Mouse (Mus musculus): ENCODE results near the gene Mdm4.
A peak's percentile ranks its signal among the peaks of the same experiment; 100 is the strongest.

The Mdm4 gene

DNA sequence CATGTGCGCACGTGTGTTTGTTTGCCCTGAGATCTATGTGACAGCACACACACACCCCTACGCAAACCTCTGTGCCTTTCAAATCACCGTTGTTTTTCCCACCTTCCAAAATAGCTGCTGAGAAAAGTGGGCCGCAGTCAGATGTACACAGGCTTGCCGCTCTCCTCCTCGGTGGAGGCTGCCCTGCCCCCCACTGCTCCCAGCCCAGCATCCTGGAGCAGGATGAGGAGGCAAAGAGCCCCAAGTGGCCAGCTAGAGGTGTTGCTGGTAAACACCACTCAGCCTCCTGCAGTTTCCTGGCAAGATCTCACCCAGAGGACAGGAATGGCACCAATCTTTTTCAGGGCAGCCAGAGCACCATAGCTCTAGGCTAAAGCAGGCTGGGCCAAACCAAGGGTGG lies 95.5 kb downstream of the Mdm4 start:
- peak; percentile 61 for DNase-seq

DNA sequence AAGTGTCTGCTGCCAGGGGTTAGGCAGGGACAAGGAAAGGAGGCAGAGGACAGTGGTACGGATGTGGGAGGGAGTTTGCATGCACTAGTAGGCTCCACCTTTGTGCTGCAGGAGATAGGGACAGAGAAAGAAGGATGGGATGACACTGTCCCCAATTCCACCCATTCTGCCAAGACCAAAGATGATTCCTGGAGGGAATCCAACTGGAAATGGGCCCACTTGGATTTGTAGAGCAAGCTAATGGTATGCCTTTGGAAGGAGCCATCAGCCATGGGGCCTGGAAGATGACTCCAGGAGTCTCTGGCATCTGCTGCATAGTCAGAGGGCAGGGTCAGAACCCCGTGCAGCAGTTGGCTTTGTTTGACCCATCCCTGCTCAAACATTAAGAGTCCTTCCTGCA lies 97.9 kb downstream of the Mdm4 start:
- no peak for DNase-seq

DNA sequence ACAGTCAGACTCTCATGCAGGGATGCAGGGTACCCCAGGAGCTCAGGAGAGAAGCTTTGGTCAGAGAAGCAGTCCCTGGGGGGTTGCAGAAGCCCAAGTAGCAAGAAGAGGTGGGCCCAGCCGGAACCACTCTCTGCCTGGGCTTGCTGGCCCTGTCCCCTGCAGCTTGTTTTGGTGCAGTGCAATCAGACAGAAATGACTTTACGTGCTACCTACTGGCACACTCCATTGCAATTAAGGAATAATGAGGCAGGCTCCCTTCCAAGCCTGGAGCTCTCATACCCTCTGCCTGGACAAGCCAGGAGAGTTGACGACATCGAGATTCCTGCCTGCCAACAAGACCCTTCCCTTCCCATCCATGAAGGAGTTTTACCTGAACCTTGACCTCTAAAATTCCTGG lies 100.1 kb downstream of the Mdm4 start:
- no peak for DNase-seq

DNA sequence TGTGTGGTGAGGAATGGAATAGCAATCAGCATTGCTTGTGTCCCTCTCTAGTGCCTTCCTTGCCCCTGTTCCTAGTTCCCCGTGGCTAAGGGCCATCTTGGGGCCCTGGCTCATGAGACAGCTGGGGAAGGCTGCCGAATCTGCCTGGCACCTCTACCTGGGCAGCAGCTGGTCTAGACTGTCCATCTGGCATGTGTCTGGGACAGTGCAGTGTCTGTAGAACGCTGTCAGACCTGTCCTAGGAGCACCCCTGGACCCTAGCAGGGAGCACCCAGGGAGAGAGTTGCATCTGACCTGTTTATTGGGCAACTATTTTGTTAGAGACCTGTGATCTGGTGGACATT lies 101.5 kb downstream of the Mdm4 start:
- DNase-seq: no peak

DNA sequence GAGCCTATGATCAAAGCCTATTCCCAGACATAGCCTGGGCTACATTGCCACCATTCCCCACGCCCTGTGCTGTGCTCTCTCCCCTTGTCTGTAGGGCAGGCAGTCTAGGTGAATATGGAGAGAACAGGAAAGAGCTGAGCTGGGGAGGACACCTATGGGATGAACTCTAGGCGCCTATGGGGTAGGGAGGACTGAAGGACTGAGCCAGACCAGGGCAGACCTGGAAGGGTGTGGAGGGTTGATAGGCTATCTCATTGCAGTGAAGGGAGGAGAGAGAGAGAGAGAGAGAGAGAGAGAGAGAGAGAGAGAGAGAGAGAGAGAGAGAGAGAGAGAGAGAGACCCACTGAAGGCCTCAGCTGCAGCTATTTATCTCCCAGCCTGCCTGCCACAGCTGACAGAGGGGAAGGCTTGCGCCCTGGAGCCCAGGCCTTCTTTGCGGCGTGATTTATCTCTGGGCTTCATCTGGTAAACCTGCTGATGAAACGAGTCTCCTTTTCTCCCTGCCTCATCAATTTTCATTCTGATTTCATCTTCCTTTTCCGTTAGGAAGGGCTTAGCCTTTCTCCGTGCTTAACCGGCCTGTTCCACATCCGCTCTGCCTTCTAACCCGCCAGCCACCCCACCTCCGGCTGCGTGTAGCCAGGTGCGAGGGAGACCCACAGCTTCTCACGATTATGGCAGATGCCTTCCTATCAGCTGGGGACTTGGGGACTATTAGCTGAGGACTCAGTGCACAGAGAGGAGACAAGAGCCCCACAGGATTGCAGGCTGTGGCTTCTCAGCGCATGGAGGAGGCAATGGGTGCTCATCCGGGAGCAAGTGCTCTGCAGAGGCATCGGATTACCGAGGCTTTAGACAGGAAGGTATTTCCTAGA lies 102.1 kb downstream of the Mdm4 start:
- DNase-seq: no peak

DNA sequence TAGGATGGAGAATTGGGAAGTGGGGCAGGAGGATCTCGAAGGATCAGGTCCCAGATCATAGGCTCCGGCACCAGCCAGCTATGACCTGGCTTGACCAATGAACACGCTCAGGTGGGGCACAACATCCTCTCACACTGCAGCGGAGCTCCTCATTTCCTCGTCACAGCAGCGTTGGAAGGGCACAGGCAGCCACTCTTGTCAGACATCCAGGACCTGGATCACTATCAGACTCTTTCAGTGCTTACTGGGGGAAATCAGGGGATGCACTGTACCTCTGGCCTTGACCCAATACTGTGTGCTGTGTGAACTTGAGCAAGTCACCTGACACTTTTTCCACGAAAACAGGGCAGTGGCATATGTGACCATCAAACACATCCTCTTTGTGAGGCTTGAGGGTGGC lies 105.1 kb downstream of the Mdm4 start:
- DNase-seq: no peak

DNA sequence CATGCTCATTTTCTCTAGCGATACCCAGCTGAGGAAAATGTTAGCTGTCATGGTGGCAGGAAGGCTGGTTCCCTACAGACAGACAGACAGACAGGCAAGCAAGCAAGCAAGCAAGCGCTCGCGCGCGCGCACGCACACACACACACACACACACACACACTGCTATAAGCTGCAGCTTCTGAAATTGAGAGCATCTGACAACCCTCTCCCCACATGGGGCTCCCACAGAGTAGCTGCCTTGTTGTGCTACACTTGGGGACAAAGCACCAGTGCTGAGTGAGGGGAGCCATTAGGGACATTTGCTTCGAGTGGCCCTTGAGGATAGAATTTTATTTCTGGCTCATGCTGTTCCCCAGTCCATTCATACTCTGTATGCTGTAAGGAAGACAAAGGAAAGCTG lies 108.1 kb downstream of the Mdm4 start:
- DNase-seq: no peak

DNA sequence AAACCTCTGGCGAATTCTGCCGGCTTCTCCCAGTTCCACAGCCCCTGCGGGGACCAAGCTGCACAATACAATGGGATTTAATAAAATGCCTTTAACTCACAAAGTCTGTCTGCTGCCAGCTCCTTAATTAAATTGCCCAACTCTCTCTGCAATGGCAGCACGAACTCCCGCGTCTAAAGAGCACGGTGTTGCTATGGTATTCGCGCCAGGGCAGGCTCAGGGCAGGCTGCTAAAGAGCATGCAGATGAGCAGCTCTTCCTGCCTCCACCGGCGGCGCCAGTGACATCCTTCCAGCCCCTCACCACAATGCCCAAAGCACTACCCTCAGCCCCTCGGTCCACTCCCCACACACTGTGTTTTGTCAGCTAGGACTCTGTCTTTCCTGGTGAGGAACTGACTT lies 109.3 kb downstream of the Mdm4 start:
- no peak for DNase-seq

DNA sequence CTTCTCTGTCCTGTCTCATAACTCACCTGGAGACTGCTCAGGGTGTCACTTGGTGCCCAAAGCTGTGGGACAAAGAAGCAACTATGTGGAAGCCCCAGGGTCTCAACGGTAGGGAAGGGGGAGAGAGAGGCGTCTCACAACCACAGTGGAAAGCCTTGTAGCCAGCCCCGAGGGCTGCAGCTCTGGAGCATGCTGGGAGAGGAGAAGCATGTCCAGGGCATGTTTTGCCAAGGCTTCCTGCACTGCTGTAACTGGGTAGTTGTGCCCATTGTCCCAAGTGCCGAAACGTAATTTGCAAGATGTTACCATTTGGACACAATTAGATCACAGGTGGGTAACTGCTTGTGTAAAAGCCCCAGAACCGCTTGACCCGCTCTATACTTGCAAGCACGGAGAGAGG lies 111.1 kb downstream of the Mdm4 start:
- no peak for DNase-seq

DNA sequence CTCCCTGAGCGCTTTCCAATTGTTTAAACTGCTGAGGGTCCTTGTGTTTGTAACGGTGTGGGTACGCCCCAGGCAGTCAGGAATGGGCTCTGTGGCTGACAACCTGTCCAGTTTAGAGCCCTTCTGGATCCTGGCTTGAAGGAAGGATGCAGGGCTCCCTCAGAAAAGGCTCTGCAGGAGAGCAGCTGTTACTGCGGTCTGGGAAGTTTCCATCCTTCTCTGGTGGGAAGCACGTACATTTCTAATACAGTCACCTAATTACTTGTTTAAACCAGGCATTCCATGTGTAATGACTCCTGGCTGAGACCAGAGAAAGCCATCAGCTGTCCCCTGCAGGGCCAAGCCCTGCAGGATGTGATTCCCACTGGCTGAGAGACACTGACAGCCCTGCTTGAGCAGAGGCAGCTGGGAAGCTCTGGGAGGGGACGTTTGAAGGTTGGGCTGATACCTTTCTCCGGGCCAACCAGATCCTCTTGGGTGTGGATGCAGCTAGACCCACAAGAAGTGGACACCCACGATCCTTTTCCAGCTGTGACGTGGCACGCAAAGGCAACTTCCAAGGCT lies 112.2 kb downstream of the Mdm4 start:
- DNase-seq: no peak

DNA sequence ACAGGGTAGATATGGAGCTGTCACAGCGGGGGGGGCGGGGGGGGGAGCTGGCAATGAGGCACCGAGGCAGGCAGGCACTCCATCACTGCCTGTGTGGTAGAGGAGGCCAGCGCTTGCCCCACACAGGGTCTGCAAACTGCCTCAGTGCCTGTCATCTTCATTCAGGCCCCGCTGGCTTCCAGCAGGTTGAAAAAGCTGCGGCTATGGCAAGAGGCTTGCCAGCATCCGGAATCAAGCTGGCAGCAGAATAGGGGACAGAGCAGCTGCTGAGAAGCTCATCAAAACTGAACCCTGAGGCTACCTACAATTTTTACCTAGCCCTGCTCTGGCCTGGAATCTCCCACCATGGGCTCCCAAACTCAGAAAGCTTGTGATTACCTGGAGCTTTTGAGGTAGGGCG lies 112.8 kb downstream of the Mdm4 start:
- no peak for DNase-seq

DNA sequence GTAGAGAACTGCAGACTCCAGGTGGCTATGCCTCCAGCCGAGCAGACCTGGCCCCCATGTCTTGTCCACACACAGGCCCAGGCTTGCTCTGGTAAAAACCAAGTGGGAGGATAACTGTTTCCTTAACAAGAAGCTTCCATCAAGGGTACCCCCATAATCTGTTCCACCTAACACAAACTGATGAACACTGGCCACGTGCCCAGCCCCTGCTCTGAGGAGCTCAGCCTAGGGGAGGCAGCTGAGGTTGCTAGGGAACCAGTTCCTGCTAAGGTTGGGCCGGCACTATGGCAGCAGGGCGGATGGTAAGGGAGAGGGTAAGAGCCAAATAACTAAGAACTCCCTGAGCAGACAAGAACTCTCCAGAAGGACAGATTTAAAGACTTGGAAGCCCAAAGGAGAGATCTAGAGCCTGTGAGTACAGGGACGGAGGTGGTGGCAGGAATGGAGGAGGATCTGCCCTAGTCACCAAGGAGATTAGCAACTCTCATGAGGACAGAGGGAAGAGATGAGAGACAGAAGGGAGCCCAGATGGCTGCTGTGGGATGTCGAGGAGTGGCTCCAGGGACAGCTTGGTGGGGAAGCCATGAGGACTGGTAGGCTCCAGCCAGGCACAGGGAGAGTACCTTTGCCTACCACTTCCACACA lies 114.4 kb downstream of the Mdm4 start:
- DNase-seq: peak; percentile 77

DNA sequence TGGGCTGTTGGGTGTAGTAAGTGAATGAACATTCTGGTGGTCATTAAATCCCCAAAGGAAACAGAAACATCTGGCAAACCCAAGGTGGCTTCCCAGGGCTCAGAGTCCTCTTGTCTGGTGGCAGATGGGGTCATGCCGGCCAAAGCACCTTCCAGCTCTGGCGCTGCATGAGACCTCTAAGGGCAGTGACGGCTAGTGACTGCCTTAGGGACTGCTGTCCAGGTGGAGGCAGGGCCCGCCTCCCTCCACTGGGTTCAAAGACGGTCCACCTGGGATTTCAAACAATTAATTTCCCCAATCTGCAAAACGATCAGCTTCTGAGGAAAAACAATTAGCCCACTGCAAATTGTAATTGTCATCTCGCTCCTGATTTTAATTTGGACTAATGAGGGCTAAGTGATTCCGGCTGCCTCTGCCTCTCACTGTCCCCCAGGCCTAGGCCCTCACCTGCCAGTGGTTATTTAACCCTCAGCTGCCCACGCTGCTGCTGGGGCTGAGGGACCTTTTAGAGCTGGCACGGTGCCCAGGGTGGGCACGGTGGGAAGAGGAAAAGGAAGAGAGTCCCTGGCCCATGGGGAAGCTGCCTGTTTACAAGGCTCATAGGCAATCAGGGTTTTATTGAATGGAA lies 119.8 kb downstream of the Mdm4 start:
- DNase-seq: no peak

DNA sequence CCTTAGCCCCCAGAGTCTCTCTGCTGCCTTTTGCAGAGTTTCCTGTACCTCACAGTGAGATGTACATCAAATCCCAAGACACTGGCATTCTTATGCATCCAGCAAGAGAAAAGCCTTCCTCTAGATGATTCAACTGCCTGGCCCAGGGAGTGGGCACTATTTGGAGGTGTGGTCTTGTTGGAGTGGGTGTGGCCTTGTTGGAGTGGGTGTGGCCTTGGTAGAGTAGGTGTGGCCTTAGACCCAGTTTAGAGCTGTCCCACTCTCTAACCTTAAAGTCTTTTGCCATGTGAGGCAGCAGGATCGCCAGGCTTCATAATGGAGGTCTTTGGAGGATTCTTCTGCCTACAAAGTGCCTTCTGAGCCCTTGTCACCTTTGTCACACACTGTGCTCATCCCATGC lies 120.4 kb downstream of the Mdm4 start:
- no peak for DNase-seq

Data from right cerebral cortex, postnatal 25 days (tissue).